Mouse (Mus musculus): Measurements from ENCODE around the gene Cyb5r1. TPM values are rescaled to one million over a fixed set of nuclear protein-coding genes. Genes with fewer than 3 reads are reported as not detected.

Gene Cyb5r1
- total and polyA plus RNA-seq, 3 experiments: 17.5 to 43.6 (median 38.1) TPM

GRCm38 (mm10) chr1:134357461-134357860 lies 47.9 kb upstream of the Cyb5r1 start:
- Histone ChIP-seq H3K9me3 (replicated peaks; ENCODE audit: low read length) (no peaks in the 10 kb centered on the region), H3K36me3 (replicated peaks in 1 of 2; ENCODE audit: control insufficient read depth in 1 of 2, insufficient read depth in 1 of 2, low read length in 1 of 2) (peaks cover 50 to 74% of the 10 kb centered on the region in 2 experiments), H3K27ac (ENCODE audit: insufficient read depth, low read depth) (no peak overlapping the region), H3K4me3 (replicated peaks in 1 of 3; ENCODE audit: low read depth in 2 of 3, low read length in 2 of 3, poor library complexity in 1 of 3) (no peak overlapping the region), H3K79me2 (replicated peaks; ENCODE audit: control insufficient read depth, extremely low read depth, insufficient read depth, poor library complexity, severe bottlenecking) (peaks cover 28% of the 10 kb centered on the region), H3K9ac (ENCODE audit: insufficient read depth, low read depth) (no peak overlapping the region), H3K27me3 (replicated peaks) (no peaks in the 10 kb centered on the region), H3K4me2 (ENCODE audit: insufficient read depth, low read depth, poor library complexity, severe bottlenecking) (no peak overlapping the region), H3K4me1 (ENCODE audit: control insufficient read depth in 1 of 2, insufficient read depth in 2 of 2) (peaks cover 2 to 13% of the 10 kb centered on the region in 2 experiments; a peak in 3 of 4 replicates)
- in situ Hi-C loops (cut with MboI; ENCODE audit: low pct_ligation_motif_present, low pct_unique_long_range_greater_than_20kb, low sequenced_read_pairs) (no loop called here), dilution Hi-C loops (cut with MboI; ENCODE audit: extremely low pct_ligation_motif_present, extremely low pct_unique_long_range_greater_than_20kb, low sequenced_read_pairs) (no loop called here)
- TF ChIP-seq USF1 (IDR thresholded peaks at IDR 0.05; ENCODE audit: low read depth, low read length): no peak
- no peak for TF ChIP-seq NRF1 (IDR thresholded peaks at IDR 0.05; ENCODE audit: low read depth, low read length)
- no peak for TF ChIP-seq IRF4 (IDR thresholded peaks at IDR 0.05; ENCODE audit: low read depth, low read length)
- TF ChIP-seq MEF2A (IDR thresholded peaks at IDR 0.05; ENCODE audit: borderline replicate concordance, low read depth, low read length): no peak
- TF ChIP-seq BHLHE40 (IDR thresholded peaks at IDR 0.05; ENCODE audit: low read depth, low read length): no peak
- TF ChIP-seq KAT2A (IDR thresholded peaks at IDR 0.05; ENCODE audit: insufficient replicate concordance, low read length): no peak
- TF ChIP-seq SIN3A (IDR thresholded peaks at IDR 0.05; ENCODE audit: low read length): no peak
- TF ChIP-seq ZC3H11A (IDR thresholded peaks at IDR 0.05; ENCODE audit: low read depth, low read length): no peak
- no peak for TF ChIP-seq MAX (IDR thresholded peaks at IDR 0.05; ENCODE audit: low read length)
- TF ChIP-seq CHD1 (IDR thresholded peaks at IDR 0.05; ENCODE audit: low read depth, low read length): no peak
- no peak for TF ChIP-seq MYC (IDR thresholded peaks at IDR 0.05; ENCODE audit: low read depth, low read length)
- TF ChIP-seq MXI1 (IDR thresholded peaks at IDR 0.05; ENCODE audit: low read depth, low read length): no peak
- no peak for TF ChIP-seq TCF12 (IDR thresholded peaks at IDR 0.05; ENCODE audit: low read depth, low read length)
- no peak for TF ChIP-seq E2F4 (IDR thresholded peaks at IDR 0.05; ENCODE audit: insufficient replicate concordance, low read depth, low read length)
- TF ChIP-seq MAFK (IDR thresholded peaks at IDR 0.05; ENCODE audit: insufficient replicate concordance, low read length): no peak
- no peak for TF ChIP-seq POLR2AphosphoS2 (IDR thresholded peaks at IDR 0.05; ENCODE audit: low read depth, low read length)
- no peak for TF ChIP-seq EP300 (IDR thresholded peaks at IDR 0.05; ENCODE audit: low read length)
- TF ChIP-seq HCFC1 (IDR thresholded peaks at IDR 0.05; ENCODE audit: low read depth, low read length): no peak
- no peak for DNase-seq (ENCODE audit: extremely low read depth)

GRCm38 (mm10) chr1:134360656-134361055 lies 44.7 kb upstream of the Cyb5r1 start:
- Histone ChIP-seq H3K4me3 (replicated peaks in 1 of 3; ENCODE audit: low read depth in 2 of 3, low read length in 2 of 3, poor library complexity in 1 of 3) (peak overlapping the region; percentile 85 to 99 (median 89)), H3K9me3 (replicated peaks; ENCODE audit: low read length) (no peaks in the 10 kb centered on the region), H3K4me2 (ENCODE audit: insufficient read depth, low read depth, poor library complexity, severe bottlenecking) (peak overlapping the region; percentile 98), H3K9ac (ENCODE audit: insufficient read depth, low read depth) (peak overlapping the region; percentile 92), H3K79me2 (replicated peaks; ENCODE audit: control insufficient read depth, extremely low read depth, insufficient read depth, poor library complexity, severe bottlenecking) (peaks cover 28% of the 10 kb centered on the region), H3K27me3 (replicated peaks) (no peaks in the 10 kb centered on the region), H3K4me1 (ENCODE audit: control insufficient read depth in 1 of 2, insufficient read depth in 2 of 2) (peaks cover 2 to 17% of the 10 kb centered on the region in 2 experiments; a peak in 3 of 4 replicates), H3K27ac (ENCODE audit: insufficient read depth, low read depth) (no peak overlapping the region), H3K36me3 (replicated peaks in 1 of 2; ENCODE audit: control insufficient read depth in 1 of 2, insufficient read depth in 1 of 2, low read length in 1 of 2) (peaks cover 25 to 42% of the 10 kb centered on the region in 2 experiments)
- dilution Hi-C loops (cut with MboI; ENCODE audit: extremely low pct_ligation_motif_present, extremely low pct_unique_long_range_greater_than_20kb, low sequenced_read_pairs): no loop called here
- in situ Hi-C loops (cut with MboI; ENCODE audit: low pct_ligation_motif_present, low pct_unique_long_range_greater_than_20kb, low sequenced_read_pairs): no loop called here
- TF ChIP-seq TCF12 (IDR thresholded peaks at IDR 0.05; ENCODE audit: low read depth, low read length): no peak
- TF ChIP-seq ZMIZ1 (IDR thresholded peaks at IDR 0.05; ENCODE audit: low read depth, low read length): no peak
- no peak for TF ChIP-seq MXI1 (IDR thresholded peaks at IDR 0.05; ENCODE audit: low read depth, low read length)
- no peak for TF ChIP-seq USF1 (IDR thresholded peaks at IDR 0.05; ENCODE audit: low read depth, low read length)
- TF ChIP-seq JUND (conservative IDR thresholded peaks at IDR 0.05; ENCODE audit: low read depth, low read length): no peak
- no peak for TF ChIP-seq SMC3 (IDR thresholded peaks at IDR 0.05; ENCODE audit: low read depth, low read length)
- no peak for DNase-seq (ENCODE audit: extremely low read depth)
